Mouse (Mus musculus) liver, embryonic 14 days (tissue): ENCODE data around the gene Slc13a4. TPM values are rescaled to one million over a fixed set of nuclear protein-coding genes. Genes with fewer than 3 reads are reported as not detected.

ENCODE experiments used
- polyA plus RNA-seq: library from polyadenylated mRNA; depleted of rRNA; stranded (reverse); fragments of >200 nt; gene quantifications from 2 replicates; pipeline ENCODE4 v1.2.3, GENCODE M21; 2012; rRNA removed

Gene Slc13a4
- polyA plus RNA-seq = 0.01 and 0.02 TPM in 2 replicates

GRCm38 (mm10) chr6:35308037-35308436, at the start of gene Slc13a4:
Gene Slc13a4, minus strand, starts transcription at chr6:35308131.

GRCm38 (mm10) chr6:35326111-35326515, 18.2 kb upstream of the Slc13a4 start, which contains the start of gene Fam180a:
Gene Fam180a, minus strand, starts transcription at chr6:35326141.

Other genes starting within 250 kb of the Slc13a4 start
- 7.6 and 8.2 TPM in 2 replicates for gene Cnot4, start 174.4 kb downstream of the Slc13a4 start, polyA plus RNA-seq
- gene Nup205, start 130.7 kb downstream of the Slc13a4 start, polyA plus RNA-seq = 18.2 and 21.5 TPM in 2 replicates
- 0.03 TPM in 1 of 2 replicates, not detected in the other for gene Fam180a, start 18.0 kb upstream of the Slc13a4 start, polyA plus RNA-seq
- gene Mtpn, start 231.8 kb upstream of the Slc13a4 start, polyA plus RNA-seq = 21.6 and 24.0 TPM in 2 replicates